In the genomic region with DNA sequence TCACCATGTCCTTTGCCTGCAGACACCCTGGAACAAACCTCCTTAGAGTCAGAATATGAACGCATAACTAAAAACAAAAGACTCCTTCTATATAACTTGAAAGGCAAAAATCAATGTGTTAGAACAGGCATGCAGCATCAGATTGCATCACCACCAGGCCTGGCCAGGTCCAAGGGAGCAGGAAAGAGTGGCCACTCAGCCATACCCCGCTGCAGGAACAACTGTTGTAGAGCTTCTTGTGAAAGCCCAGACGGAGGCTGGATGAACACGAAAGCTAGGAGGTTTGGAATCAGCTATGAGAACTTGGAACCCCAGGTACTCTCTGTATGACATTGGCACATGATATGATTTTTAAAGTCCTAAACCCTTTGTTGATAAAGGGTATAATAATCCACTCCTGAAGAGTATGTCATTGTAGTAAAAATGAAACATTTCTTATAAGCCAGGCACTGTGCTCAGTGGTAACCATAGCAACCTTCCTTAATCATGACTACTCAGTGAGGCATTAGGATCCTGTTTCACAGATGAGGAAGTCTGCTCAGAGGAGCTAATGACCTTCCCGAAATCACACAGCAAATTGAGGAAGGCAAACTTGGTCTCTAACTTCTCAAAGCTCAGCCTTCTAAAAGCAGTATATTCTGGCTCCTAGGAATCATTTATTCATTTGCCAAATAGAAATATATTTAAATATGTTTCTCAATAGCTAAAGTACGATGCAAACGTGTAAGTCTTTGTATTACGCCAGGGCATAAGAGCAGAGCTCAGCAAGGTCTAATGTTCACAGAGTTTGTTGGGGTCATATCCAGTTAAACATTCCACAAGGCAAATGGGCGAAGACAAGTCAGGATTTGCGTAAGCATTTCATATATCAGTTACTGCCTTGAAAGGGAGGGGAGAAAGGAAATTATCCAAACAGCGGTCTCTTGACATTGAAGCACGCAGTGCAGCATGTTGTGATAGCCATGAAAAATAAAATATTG, we compare ENCODE assay signal across 16 mouse cellular contexts. TPM values are rescaled to one million over a fixed set of nuclear protein-coding genes. Genes with fewer than 3 reads are reported as not detected.
DNase-seq lines count a peak whose midpoint lies in the region; ATAC-seq and TF ChIP-seq lines count a peak whose summit lies in the region.
"Had no signal": no experiment of that assay in that cellular context is flagged by ENCODE, and none has a peak within 500 bp of the region (broad histone marks: within the 10 kb centered on the region; RNA-seq: fewer than 3 reads in every experiment).

No protein-coding gene starts in this region.

- no peak overlapping the region for H3K4me2 ChIP-seq in kidney, embryonic 16.5 days (replicated peaks; ENCODE audit: low read depth, low read length)
- no peak overlapping the region for H3K4me2 ChIP-seq in liver, embryonic 16.5 days (ENCODE audit: low read depth, low read length)
- H3K4me2 ChIP-seq: heart, embryonic 15.5 days had no signal

- peak; percentile 32 for DNase-seq in embryo, embryonic 11 days
- no peak for DNase-seq in embryo, embryonic 9.5 days (ENCODE audit: extremely low spot score)
- no peak for DNase-seq in kidney, adult 11 months
- DNase-seq in yolk sac, embryonic 10.5 days (ENCODE audit: low spot score), result no peak
- no peak for DNase-seq in thymus, postnatal 36 days
- DNase-seq: cerebellum, postnatal 25 days; gastrocnemius, postnatal 36 days; thymus, adult 2 months had no signal

- H3K4me1 ChIP-seq in kidney, embryonic 16.5 days (ENCODE audit: insufficient read depth, low read length), result no peaks in the 10 kb centered on the region
- H3K4me1 ChIP-seq in liver, embryonic 16.5 days (ENCODE audit: control insufficient read depth, low read depth, low read length), result no peaks in the 10 kb centered on the region
- H3K4me1 ChIP-seq: heart, embryonic 15.5 days had no signal

- H3K9ac ChIP-seq in kidney, embryonic 16.5 days (replicated peaks; ENCODE audit: low read length), result no peak overlapping the region
- no peak overlapping the region for H3K9ac ChIP-seq in liver, embryonic 16.5 days (ENCODE audit: low read depth, low read length)
- H3K9ac ChIP-seq: heart, embryonic 15.5 days had no signal

- ATAC-seq in kidney, embryonic 16.5 days (ENCODE audit: low FRiP score, low TSS enrichment), result peak; percentile 65
- peak; percentile 64; the same call in 1 of the 2 replicates for ATAC-seq in liver, embryonic 16.5 days (ENCODE audit: low read depth)

- WGBS in kidney, embryonic 16.5 days, result 56% methylated on average over 12 of the region's 12 CpGs
- 59% methylated on average over 12 of the region's 12 CpGs for WGBS in liver, embryonic 16.5 days (ENCODE audit: insufficient replicate concordance)

- H3K4me3 ChIP-seq in kidney, embryonic 16.5 days (ENCODE audit: low read length), result no peak overlapping the region
- no peak overlapping the region for H3K4me3 ChIP-seq in C2C12 (ENCODE audit: insufficient read depth, poor library complexity, severe bottlenecking)
- H3K4me3 ChIP-seq in liver, embryonic 16.5 days (ENCODE audit: low read depth, low read length), result no peak overlapping the region
- H3K4me3 ChIP-seq: heart, embryonic 15.5 days had no signal

- H3ac ChIP-seq in C2C12 (ENCODE audit: control insufficient read depth, insufficient read length, low read depth), result no peak overlapping the region

- H3K36me3 ChIP-seq in kidney, embryonic 16.5 days (ENCODE audit: insufficient read depth, low read length), result no peaks in the 10 kb centered on the region
- H3K36me3 ChIP-seq in C2C12 (ENCODE audit: control insufficient read depth, insufficient read depth), result no peaks in the 10 kb centered on the region
- H3K36me3 ChIP-seq in liver, embryonic 16.5 days (ENCODE audit: control insufficient read depth, insufficient read depth), result no peaks in the 10 kb centered on the region
- H3K36me3 ChIP-seq: G1E; heart, embryonic 15.5 days had no signal

- H3K27ac ChIP-seq in kidney, embryonic 16.5 days (ENCODE audit: low read length), result no peak overlapping the region
- no peak overlapping the region for H3K27ac ChIP-seq in liver, embryonic 16.5 days (ENCODE audit: low read length)
- H3K27ac ChIP-seq: heart, embryonic 15.5 days; macrophage had no signal

- H3K79me2 ChIP-seq in C2C12 (ENCODE audit: control insufficient read depth, insufficient read depth), result no peaks in the 10 kb centered on the region

- H3K27me3 ChIP-seq in kidney, embryonic 16.5 days (ENCODE audit: insufficient read depth, low read length), result no peaks in the 10 kb centered on the region
- no peaks in the 10 kb centered on the region for H3K27me3 ChIP-seq in C2C12 (ENCODE audit: control insufficient read depth, insufficient read depth, insufficient read length)
- no peaks in the 10 kb centered on the region for H3K27me3 ChIP-seq in liver, embryonic 16.5 days (ENCODE audit: control insufficient read depth, insufficient read depth, low read depth, low read length)
- H3K27me3 ChIP-seq: heart, embryonic 15.5 days had no signal

- no peaks in the 10 kb centered on the region for H3K9me3 ChIP-seq in kidney, embryonic 16.5 days (ENCODE audit: low read length)
- H3K9me3 ChIP-seq in liver, embryonic 16.5 days (replicated peaks; ENCODE audit: control insufficient read depth, low read length), result no peaks in the 10 kb centered on the region
- H3K9me3 ChIP-seq: G1E; heart, embryonic 15.5 days had no signal

- no peaks in the 10 kb centered on the region for H3K79me3 ChIP-seq in C2C12 (ENCODE audit: low read depth)

- TF ChIP-seq CTCF in C2C12 (IDR thresholded peaks at IDR 0.05; ENCODE audit: control insufficient read depth, insufficient read depth, insufficient read length), result no peak

TF ChIP-seq in C2C12, 6 proteins besides CTCF, POLR2A, EP300 and RAD21:
- TF ChIP-seq MYOD1 (IDR thresholded peaks at IDR 0.05; ENCODE audit: control insufficient read depth, insufficient read length, low read depth) (no peak), CEBPB (IDR thresholded peaks at IDR 0.05; ENCODE audit: low read depth) (peak; percentile 25)

RNA-seq across cellular contexts. Expression of gene Ranbp3l, which starts 24.4 kb away (rescaled TPM):
- polyA plus RNA-seq in kidney, embryonic 16.5 days (2015; fragmentation: Nextera tagmentation; extraction: Ambion mirVana), result 2.6 and 3.2 TPM in 2 replicates
- polyA plus RNA-seq in C2C12 (2012; fragmentation: generic; extraction: Trizol), result 0.06 TPM
- polyA plus RNA-seq in liver, embryonic 16.5 days (2015; fragmentation: Nextera tagmentation; extraction: Ambion mirVana), result 0.51 and 1.1 TPM in 2 replicates
- polyA plus RNA-seq: G1E; limb, embryonic 11.5 days; macrophage; neural tube, embryonic 11.5 days had no signal
